Mouse (Mus musculus) layer of hippocampus, adult 8-10 months (tissue): Measurements from ENCODE around the gene Pdcd1lg2. TPM values are rescaled to one million over a fixed set of nuclear protein-coding genes. Genes with fewer than 3 reads are reported as not detected.
A peak's percentile ranks its signal among the peaks of the same experiment; 100 is the strongest.
"Not testable (repeated sequence)": the region's sequence is repeated elsewhere in the genome, so short reads cannot be mapped to it uniquely, and the experiment has no call there.

Source experiments
- DNase-seq, 2 experiments: peaks; one replicate each; pipeline ENCODE4 v3.0.0; 2022; ENCODE audit warnings: low spot score in 2 of 2
- total RNA-seq, 4 experiments: library from RNA; stranded (reverse); gene quantifications; 2 replicates each; pipeline ENCODE4 v1.2.4; 2022

Pdcd1lg2 gene
- total RNA-seq, 4 experiments from 2014 or later = 0.27 to 0.37 TPM; not detected in 2

- no peak for DNase-seq
Observed at GRCm38 (mm10) chr19:29383368-29383767, 27.4 kb upstream of the Pdcd1lg2 start.

- no peak for DNase-seq
Observed at GRCm38 (mm10) chr19:29384412-29384811, 26.3 kb upstream of the Pdcd1lg2 start.

- no peak for DNase-seq
Observed at GRCm38 (mm10) chr19:29384994-29385393, 25.7 kb upstream of the Pdcd1lg2 start.

- no peak for DNase-seq
Observed at GRCm38 (mm10) chr19:29385822-29386221, 24.9 kb upstream of the Pdcd1lg2 start.

- no peak for DNase-seq
Observed at GRCm38 (mm10) chr19:29388818-29389217, 21.9 kb upstream of the Pdcd1lg2 start.

GRCm38 (mm10) chr19:29390483-29390882 is 20.2 kb upstream of the Pdcd1lg2 start:
- no peak for DNase-seq

- no peak for DNase-seq
Observed at GRCm38 (mm10) chr19:29391279-29391678, 19.4 kb upstream of the Pdcd1lg2 start.

- DNase-seq = no peak
Observed at GRCm38 (mm10) chr19:29393333-29393732, 17.4 kb upstream of the Pdcd1lg2 start.

GRCm38 (mm10) chr19:29394721-29395120 is 16.0 kb upstream of the Pdcd1lg2 start:
- no peak for DNase-seq

GRCm38 (mm10) chr19:29396353-29396752 is 14.4 kb upstream of the Pdcd1lg2 start:
- DNase-seq = no peak

- no peak for DNase-seq
Observed at GRCm38 (mm10) chr19:29399786-29400185, 10.9 kb upstream of the Pdcd1lg2 start.

GRCm38 (mm10) chr19:29400466-29400865 is 10.3 kb upstream of the Pdcd1lg2 start:
- no peak for DNase-seq

- DNase-seq = no peak
Observed at GRCm38 (mm10) chr19:29402621-29403020, 8.1 kb upstream of the Pdcd1lg2 start.

GRCm38 (mm10) chr19:29403251-29403650 is 7.5 kb upstream of the Pdcd1lg2 start:
- no peak for DNase-seq

- DNase-seq = no peak
Observed at GRCm38 (mm10) chr19:29405388-29405787, 5.3 kb upstream of the Pdcd1lg2 start.

- DNase-seq = no peak
Observed at GRCm38 (mm10) chr19:29406042-29407017, 4.4 kb upstream of the Pdcd1lg2 start.

GRCm38 (mm10) chr19:29412476-29413420 is 2.0 kb downstream of the Pdcd1lg2 start:
- DNase-seq = peak; percentile 21 to 54

- no peak for DNase-seq
Observed at GRCm38 (mm10) chr19:29414513-29414912, 3.8 kb downstream of the Pdcd1lg2 start.

- DNase-seq = not testable (repeated sequence)
Observed at GRCm38 (mm10) chr19:29414917-29415316, 4.2 kb downstream of the Pdcd1lg2 start.

- no peak for DNase-seq
Observed at GRCm38 (mm10) chr19:29416393-29416902, 5.7 kb downstream of the Pdcd1lg2 start.

- DNase-seq = no peak
Observed at GRCm38 (mm10) chr19:29417188-29417587, 6.5 kb downstream of the Pdcd1lg2 start.

GRCm38 (mm10) chr19:29417894-29418293 is 7.2 kb downstream of the Pdcd1lg2 start:
- DNase-seq = no peak
